Mouse (Mus musculus) embryo, embryonic 9.5 days (tissue): Measurements from ENCODE around the gene Serpina12.

Source experiments
- DNase-seq: peaks from one replicate; pipeline ENCODE4 v3.0.0-alpha.2; 2017; ENCODE audit errors: extremely low spot score

Gene Serpina12

GRCm38 (mm10) chr12:104044343-104044742 is at the start of gene Serpina12:
Gene Serpina12 (minus strand): TSS chr12:104044443.
- DNase-seq: no peak

GRCm38 (mm10) chr12:104091303-104091702 is 47.1 kb upstream of the Serpina12 start:
- no peak for DNase-seq

- DNase-seq: no peak
These were observed 45.9 kb upstream of the Serpina12 start for GRCm38 (mm10) chr12:104090119-104090518.

GRCm38 (mm10) chr12:104072286-104072685 is 28.0 kb upstream of the Serpina12 start:
- no peak for DNase-seq

DNA sequence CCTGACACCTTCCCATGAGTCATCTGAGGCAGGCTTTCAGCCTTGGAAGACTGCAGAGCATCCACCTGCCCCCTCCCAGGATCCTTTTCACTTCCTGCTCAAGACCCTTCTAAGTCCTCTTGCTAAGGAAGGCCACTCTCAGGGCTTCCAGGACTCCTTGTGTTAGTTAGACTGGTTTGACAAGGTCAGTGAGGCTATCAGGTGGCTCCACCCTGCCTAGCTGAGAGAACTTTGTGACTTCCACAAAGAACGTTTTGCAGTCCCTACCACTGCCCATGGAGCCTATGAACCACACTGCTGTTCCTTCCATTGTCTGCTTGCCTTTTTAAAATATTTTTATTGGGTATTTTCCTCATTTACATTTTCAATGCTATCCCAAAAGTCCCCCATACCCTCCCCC is 27.5 kb upstream of the Serpina12 start:
- no peak for DNase-seq

DNA sequence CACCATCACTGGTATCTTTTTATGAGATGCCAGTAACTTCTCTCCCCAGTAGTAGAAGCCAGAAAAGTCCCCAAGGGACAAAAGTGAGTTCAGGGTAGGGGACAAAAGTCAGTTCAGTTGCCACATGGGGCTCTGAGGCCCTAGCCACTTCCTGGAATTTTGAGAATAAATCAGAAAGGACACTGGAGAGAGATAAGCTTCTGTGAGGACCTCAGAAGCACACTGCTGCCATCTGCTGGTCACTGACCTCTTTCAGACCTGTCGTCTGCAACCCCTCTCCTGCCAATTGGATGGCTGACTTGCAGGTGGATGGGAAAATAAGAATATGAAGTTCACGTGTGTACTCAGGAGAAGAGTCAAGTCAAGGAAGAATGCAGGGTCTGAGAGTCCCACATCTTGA is 25.4 kb upstream of the Serpina12 start:
- peak; percentile 67 for DNase-seq

GRCm38 (mm10) chr12:104067549-104067948 is 23.3 kb upstream of the Serpina12 start:
- peak; percentile 7 for DNase-seq

- peak; percentile 71 for DNase-seq
These were observed 22.0 kb upstream of the Serpina12 start for GRCm38 (mm10) chr12:104066241-104066640.

DNA sequence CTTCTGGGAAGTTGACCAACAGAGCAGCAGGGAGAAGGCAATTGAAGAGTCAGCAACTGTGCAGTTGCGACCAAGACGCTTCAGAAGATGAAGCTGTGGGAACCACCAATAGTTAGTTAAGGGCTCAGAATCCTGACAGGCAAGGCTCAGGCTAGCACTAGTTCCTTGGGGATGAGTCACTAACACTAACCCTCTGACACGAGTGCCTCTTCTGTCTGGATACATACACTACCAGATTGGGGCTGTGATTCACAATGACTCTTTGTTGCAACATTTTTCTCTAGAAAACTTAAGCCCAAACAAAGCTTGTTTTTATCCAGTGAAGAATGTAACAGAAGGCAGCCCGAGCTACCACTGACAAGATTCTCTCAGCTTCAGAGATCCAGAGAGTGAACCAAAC is 20.8 kb upstream of the Serpina12 start:
- DNase-seq: no peak

DNA sequence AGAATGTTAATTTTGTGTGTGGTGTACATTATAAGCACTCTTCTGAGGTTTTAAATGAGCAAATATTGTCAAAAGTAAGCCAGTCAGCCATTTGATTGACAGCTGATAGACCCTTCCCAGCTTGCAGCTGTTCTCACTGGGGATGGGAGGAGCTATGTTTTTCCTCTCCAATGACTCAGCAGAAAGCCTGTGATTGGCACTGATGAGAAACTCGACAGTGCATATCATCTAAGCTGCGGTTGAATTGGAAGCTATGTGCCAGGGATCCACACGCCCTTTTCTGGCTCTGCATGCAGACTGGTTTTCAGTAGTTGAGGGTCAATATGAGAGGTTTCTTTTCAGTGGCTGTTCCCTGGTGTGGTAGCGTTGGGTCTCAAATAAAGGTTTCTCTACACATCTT is 20.3 kb upstream of the Serpina12 start:
- no peak for DNase-seq

- no peak for DNase-seq
These were observed 17.6 kb upstream of the Serpina12 start for GRCm38 (mm10) chr12:104061862-104062261.

DNA sequence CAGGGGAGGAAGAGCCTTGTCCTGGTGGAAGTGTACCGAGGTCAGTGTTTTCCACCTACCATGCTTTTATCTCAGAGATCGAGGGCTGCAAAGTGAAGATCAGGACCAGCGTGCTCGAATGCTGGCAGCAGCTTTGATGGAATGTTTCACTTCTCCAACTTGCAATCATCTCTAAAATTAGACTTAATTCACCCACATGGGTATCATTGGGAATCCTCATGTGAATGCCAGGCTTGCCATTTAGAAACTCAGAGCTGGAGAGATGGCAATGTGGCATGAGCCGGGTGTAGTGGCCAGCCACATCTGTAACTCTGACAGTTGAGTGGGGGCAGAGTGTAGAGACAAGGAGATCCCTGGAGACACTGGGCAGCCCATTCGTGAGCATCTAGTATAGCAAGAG is 15.9 kb upstream of the Serpina12 start:
- no peak for DNase-seq

DNA sequence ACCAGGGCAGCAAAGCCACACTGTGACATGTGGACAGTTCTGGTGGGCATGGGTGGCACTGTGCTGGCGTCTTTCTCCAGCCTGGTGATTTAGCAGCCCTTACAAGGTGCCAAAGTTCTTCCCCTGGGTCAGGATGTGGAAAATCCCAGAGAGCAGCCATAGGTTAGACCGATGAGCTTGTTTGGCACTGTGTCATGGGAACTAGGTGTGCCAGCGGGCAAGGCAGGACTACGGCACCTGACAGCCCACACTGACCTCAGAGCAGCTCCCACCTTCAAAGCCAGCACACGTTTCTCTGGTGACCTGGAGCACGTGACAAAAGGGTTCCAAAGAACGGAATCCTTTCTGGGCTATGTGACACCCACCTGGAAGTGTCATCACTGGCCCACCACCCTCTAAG is 13.3 kb upstream of the Serpina12 start:
- DNase-seq: no peak

- no peak for DNase-seq
These were observed 12.8 kb upstream of the Serpina12 start for GRCm38 (mm10) chr12:104057050-104057449.

DNA sequence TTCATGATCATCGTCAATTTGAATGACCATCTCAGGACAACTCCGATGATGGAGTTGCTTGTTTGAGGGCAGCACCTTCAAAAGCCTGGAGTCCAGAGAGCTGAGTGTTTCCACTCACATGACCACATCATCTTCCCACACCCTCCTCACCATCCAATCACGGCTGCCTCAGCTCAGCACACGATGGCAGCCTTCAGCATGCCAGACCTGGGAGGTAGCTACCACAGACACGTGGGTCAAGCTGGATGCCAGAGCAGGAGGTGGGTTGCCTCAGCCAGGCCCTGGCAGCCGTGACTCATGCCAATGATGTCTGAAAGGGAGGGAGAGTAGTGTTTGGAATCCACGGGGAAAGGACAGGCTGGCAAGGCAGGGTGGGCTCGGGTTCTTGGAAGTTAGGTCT is 11.5 kb upstream of the Serpina12 start:
- no peak for DNase-seq

GRCm38 (mm10) chr12:104053995-104054394 is 9.8 kb upstream of the Serpina12 start:
- no peak for DNase-seq

DNA sequence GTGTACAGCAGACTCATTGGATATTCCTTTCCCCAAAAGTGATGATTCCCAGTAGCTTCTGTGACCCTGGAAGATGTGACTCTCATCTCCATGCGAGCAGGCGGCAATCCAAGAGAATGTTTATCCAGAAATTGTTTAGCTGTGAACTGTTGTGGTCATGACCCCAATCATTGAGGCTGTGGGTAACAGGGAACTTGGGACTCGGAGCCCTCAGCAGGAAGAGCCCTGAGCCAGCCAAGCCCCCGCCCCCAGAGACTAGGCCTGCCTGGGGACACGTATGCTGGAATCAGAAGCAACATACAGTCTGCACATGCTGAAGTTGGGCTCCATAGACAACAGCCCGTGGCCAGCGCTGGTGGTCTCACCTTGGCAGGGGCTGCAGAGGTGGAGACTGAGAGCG is 1.5 kb upstream of the Serpina12 start:
- DNase-seq: no peak

DNA sequence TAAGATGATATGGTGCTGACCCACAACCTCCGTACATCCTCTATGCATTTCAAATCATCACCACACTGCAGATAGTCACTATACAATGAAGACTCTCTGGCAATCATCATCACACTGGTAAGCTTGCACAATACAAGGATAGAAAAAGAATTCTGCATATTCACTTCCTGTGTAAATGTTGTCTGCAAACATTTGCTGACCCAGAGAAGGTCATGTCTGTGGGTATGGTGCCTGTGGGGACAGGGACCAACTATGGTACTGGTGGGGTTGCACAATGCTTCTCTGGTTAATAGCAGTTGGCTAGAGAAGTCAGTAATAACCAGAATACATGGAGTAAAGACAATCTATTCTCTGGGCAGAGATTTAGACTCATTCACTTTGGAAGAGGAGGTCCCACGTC is 1.5 kb downstream of the Serpina12 start:
- DNase-seq: no peak

GRCm38 (mm10) chr12:104041401-104041800 is 2.8 kb downstream of the Serpina12 start:
- DNase-seq: no peak

GRCm38 (mm10) chr12:104038181-104038580 is 6.1 kb downstream of the Serpina12 start:
- DNase-seq: no peak

- DNase-seq: no peak
These were observed 10.5 kb downstream of the Serpina12 start for GRCm38 (mm10) chr12:104033752-104034151.

DNA sequence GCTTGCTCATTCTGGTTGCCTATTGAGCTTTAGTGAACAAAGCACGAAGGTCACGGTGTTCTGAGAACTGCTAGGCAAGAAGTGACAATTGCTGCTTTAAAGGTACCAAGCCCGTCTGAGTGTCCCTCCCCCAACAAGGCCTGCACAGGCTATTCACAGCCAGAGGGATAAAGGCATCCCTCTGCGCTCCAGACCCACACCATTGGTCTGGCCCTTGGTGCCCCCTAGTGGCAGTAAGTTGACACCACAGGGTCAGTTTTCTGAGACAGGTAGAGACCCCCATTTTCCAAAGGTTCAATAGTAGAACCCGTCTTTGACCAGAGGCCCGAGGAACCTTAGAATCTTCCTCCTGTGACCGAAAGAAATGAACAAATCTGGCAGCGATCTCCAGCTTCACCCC is 14.3 kb downstream of the Serpina12 start:
- DNase-seq: peak; percentile 22

DNA sequence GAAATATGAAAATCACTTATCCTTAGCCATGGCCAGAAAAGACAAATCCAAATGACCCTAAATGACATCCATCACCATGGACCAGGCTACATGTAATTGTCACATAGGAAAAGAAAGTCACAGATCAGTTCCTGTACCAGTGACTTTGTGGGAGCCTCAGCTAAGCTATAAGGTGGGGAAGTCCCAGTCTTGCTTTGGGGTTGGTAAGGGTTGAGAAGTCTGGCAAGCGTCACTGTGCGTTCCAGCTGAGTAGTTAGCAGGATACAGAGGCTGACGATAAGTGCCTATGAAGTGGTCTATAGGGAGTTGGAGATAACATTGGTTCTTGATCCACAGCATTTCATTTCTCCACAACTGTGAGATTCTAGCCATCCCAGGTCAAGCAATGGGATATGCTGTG is 29.0 kb downstream of the Serpina12 start:
- DNase-seq: no peak

DNA sequence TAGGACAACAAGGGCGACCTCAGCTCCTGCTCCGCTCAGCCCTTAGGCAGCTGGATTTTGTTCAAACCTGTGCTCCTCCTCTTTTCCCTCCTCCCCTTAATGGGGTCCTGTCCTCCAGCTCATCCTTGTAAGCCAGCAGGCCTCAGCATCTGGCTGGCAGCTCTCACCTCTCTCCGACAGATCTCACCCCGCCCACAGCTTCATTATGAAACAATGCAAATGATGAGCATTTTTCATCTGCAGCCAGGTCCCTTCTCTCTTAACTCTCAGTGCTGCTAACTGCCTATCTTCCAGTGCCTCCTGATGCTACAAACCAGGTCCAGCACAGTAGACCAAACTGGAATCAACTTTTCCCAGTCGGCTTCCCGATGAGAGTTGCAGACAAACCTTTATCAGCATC is 30.6 kb downstream of the Serpina12 start, which contains the start of gene Serpina9:
Gene Serpina9 (minus strand): TSS at position 136 of the 400 bp plus-strand sequence.
- no peak for DNase-seq

- no peak for DNase-seq
These were observed 39.6 kb downstream of the Serpina12 start for GRCm38 (mm10) chr12:104004689-104005088.
